Mouse (Mus musculus): ENCODE measurements around the gene Dtymk. TPM values are rescaled to one million over a fixed set of nuclear protein-coding genes. Genes with fewer than 3 reads are reported as not detected.

Gene Dtymk
- polyA plus RNA-seq, 1 experiment from 2014 or later, result 146 TPM

Other genes with a start within 250 kb of the Dtymk start
- gene Stk25, start 143.3 kb downstream of the Dtymk start, polyA plus RNA-seq (2015; fragmentation: Nextera tagmentation; extraction: Ambion mirVana), result 326 and 365 TPM in 2 replicates
- 93.1 and 108 TPM in 2 replicates for gene Bok, start 116.3 kb downstream of the Dtymk start, polyA plus RNA-seq (2015; fragmentation: Nextera tagmentation; extraction: Ambion mirVana)
- 84.5 and 100 TPM in 2 replicates for gene Atg4b, start 50.4 kb downstream of the Dtymk start, polyA plus RNA-seq (2015; fragmentation: Nextera tagmentation; extraction: Ambion mirVana)
- gene Thap4, start 47.1 kb downstream of the Dtymk start, polyA plus RNA-seq (2015; fragmentation: Nextera tagmentation; extraction: Ambion mirVana), result 43.8 and 50.9 TPM in 2 replicates
- gene Ing5, start 2.0 kb upstream of the Dtymk start, polyA plus RNA-seq (2015; fragmentation: Nextera tagmentation; extraction: Ambion mirVana), result 9.8 and 9.9 TPM in 2 replicates
- 16.9 and 17.1 TPM in 2 replicates for gene D2hgdh, start 23.0 kb upstream of the Dtymk start, polyA plus RNA-seq (2015; fragmentation: Nextera tagmentation; extraction: Ambion mirVana)
- gene Gal3st2, start 59.4 kb upstream of the Dtymk start, polyA plus RNA-seq (2015; fragmentation: Nextera tagmentation; extraction: Ambion mirVana), result not detected in 2 replicates
- not detected in 2 replicates for gene Gal3st2b, start 116.4 kb upstream of the Dtymk start, polyA plus RNA-seq (2015; fragmentation: Nextera tagmentation; extraction: Ambion mirVana)
- not detected in 2 replicates for gene Gal3st2c, start 188.6 kb upstream of the Dtymk start, polyA plus RNA-seq (2015; fragmentation: Nextera tagmentation; extraction: Ambion mirVana)
- 0.18 TPM in 1 of 2 replicates, not detected in the other for gene Neu4, start 218.5 kb upstream of the Dtymk start, polyA plus RNA-seq (2015; fragmentation: Nextera tagmentation; extraction: Ambion mirVana)

All from hindbrain, embryonic 15.5 days (tissue).